Mouse (Mus musculus) CH12.LX (cell line): ENCODE data around the gene Elp4.

ENCODE experiments used
- CTCF ChIP-seq, 2 experiments: IDR thresholded peaks in 1 of 2; conservative IDR thresholded peaks in 1 of 2; 2 replicates each; pipeline ENCODE4 v1.5.1; 2011 to 2012; ENCODE audit warnings: low read depth in 2 of 2, low read length in 2 of 2, improper control_type of control experiment in 1 of 2, inconsistent platforms in 1 of 2, mild to moderate bottlenecking in 1 of 2, moderate library complexity in 1 of 2
- JUND ChIP-seq: conservative IDR thresholded peaks from 2 replicates; pipeline ENCODE4 v1.6.1; 2011; ENCODE audit warnings: low read depth, low read length, improper control_type of control experiment
- MAX ChIP-seq: IDR thresholded peaks from 2 replicates; pipeline ENCODE4 v1.6.1; 2011; ENCODE audit warnings: low read length, improper control_type of control experiment
- POLR2A ChIP-seq: IDR thresholded peaks from 2 replicates; pipeline ENCODE4 v1.6.1; 2011; ENCODE audit warnings: low read depth, mild to moderate bottlenecking, improper control_type of control experiment, low read length
- POLR2AphosphoS2 ChIP-seq: IDR thresholded peaks from 2 replicates; pipeline ENCODE4 v1.6.1; 2011; ENCODE audit warnings: low read depth, low read length, improper control_type of control experiment
- TCF12 ChIP-seq: IDR thresholded peaks from 2 replicates; pipeline ENCODE4 v1.6.1; 2014; ENCODE audit warnings: low read depth, mild to moderate bottlenecking, inconsistent platforms, low read length, improper control_type of control experiment

GRCm38 (mm10) chr2:105679331-105679730 is 225.0 kb downstream of the Elp4 start:
- TF ChIP-seq TCF12 (no peak), POLR2A (no peak), CTCF (conservative IDR thresholded peaks at IDR 0.05 in 1 of 2, IDR thresholded peaks at IDR 0.05 in 1 of 2; ENCODE audit: low read depth in 2 of 2, low read length in 2 of 2) (no peak), JUND (no peak), MAX (no peak), POLR2AphosphoS2 (no peak)
